Mouse (Mus musculus) CD4-positive, CD25-positive, alpha-beta regulatory T cell, adult 2 months (primary cell): ENCODE results near the gene Cyp17a1.
A peak's percentile ranks its signal among the peaks of the same experiment; 100 is the strongest.

Experiments
- DNase-seq: peaks from one replicate; pipeline ENCODE4 v3.0.0-alpha.2; 2012; ENCODE audit warnings: low read depth, low spot score

Cyp17a1 gene

DNA sequence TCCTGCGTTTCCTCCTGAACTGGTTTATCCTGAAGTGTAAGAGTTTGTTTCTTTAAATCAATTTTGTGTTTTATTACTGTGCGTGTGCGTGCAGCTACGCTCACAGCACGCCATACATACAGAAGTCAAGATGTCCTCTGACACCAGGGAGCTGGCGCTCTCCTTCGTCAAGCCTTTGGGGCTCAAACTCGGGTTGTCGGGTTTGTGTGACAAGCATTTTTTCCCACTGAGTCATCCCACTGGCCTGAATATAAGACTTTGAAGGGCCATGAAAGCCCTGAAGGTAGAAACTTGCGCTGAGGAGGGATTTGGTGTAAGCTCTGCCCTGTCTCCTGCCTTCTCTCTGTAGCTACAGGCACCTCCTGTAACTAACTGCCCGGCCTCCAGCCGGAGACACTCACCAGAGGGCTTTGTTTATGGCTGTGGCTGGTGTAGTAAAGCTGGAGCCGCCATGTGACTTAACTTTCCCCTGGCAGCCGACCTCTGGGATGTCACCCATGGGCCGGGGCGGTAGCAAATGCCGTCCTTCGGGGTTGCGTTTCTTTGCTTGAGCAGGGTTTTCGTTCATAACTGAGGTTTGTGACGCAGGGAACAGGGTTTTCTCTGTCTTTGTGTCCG lies 30.7 kb downstream of the Cyp17a1 start:
- no peak for DNase-seq

DNA sequence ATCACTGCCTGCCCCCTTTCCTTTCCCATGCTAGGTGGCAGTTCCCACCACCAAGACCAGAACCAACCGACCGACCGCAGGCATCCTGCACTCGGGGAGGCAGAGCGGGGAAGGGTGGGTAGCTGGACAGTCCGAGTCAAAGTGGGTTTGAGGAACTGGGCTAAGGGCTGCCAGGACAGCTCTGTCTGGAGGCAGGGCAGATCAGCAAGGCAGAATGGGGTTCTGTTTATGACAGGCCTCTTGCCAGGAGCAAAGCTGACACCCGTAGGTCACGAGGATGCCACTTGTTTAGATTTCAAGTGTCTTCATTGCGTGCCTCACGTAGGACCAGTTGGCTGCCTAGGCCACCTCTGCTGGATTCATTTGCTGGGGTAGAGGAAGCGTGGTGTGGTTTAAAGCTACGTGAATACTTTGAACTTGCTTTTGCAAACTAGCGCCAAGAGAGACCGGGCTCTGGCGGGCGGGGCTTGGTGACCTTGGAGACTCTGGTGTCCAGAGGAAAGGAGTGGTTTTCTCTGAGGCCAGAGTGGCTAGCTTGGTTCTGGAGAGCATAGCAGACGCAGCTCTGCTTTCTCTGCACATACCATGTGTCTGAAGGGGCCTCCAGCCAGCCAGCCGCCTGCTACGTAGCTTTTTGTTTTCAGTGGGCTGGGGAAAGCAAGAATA lies 31.4 kb downstream of the Cyp17a1 start:
- DNase-seq, result no peak

DNA sequence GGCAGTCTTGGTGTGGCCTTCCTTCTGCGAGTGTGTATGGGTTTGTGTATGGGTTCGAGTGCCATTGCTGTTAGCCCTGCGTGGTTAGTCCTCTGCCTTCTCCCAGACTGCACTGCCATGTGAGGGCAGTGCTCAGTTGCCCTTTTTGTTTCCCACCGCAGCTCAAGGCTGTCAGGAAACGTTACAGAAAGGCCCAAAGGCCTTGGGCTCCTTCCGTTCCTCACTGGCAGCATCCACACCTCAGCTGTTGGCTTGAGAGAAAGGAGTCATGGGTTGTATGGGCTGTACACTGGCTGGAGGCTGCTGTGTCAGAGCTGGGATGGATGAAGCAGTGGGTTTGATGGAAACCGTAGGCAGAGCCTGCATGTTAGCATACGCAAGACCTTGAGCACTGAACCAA lies 32.2 kb downstream of the Cyp17a1 start:
- no peak for DNase-seq

DNA sequence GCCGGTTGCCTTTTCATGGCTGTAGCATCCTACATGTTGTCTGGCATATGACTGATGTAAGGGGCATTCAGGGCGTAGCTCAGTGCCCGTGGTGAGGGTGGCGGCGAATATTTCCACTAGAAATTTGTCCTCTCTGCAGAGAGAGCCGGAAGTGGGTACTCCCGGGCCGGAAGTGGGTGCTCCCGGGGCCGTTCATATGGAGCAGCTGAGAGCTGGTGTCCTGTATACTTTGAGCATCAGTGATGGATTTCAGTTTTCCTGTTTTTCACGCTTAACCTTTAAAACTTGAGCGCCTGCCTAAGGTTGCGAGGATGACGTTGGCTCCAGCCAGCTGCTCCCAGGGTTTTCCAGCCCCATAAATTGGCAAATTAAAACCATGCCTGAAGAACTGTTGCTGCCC lies 33.5 kb downstream of the Cyp17a1 start:
- DNase-seq, result no peak

- no peak for DNase-seq
These were observed 33.9 kb downstream of the Cyp17a1 start for GRCm38 (mm10) chr19:46639053-46639452.

DNA sequence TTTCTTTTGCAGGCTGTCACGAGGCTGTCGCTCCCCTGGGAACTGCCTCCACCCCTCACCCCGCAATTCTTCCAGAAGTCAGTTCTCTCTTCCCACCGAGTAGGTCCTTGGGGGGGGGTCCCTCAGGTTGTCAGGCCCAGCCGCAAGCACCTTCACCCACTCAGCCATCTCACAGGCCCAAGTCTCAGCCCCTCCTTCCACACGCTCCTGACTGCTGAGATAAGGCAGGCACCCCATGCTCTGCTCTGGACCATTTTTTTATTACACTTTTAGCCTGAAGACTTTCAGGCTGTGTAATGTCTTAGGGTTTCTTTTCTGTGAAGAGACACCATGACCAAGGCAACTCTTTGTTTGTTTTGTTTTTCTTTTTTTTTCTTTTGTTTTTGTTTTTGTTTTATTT lies 35.4 kb downstream of the Cyp17a1 start:
- DNase-seq, result no peak

GRCm38 (mm10) chr19:46635766-46636165 lies 37.2 kb downstream of the Cyp17a1 start:
- no peak for DNase-seq

GRCm38 (mm10) chr19:46631637-46632036 lies 41.3 kb downstream of the Cyp17a1 start:
- DNase-seq, result no peak

DNA sequence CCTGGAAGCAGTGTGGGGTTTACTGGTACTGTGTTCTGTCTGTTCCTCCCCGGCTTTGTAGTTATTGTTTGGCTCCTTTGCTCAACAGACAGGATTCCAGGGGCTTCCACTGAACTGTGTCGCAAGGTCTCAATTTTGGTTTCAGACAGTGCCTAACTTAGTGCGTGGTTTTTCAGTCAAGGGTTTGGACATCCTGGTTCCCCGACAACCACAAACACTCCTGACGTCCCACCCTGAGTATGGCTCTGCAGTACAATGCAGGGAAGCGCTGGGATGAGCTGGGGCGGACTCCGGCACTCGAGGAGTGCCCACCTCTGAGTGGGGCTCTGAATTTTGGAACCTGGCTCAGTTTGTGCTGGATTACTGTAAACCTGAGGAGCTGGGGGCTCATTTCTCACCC lies 43.2 kb downstream of the Cyp17a1 start:
- peak; percentile 31 for DNase-seq

- no peak for DNase-seq
These were observed 44.6 kb downstream of the Cyp17a1 start for GRCm38 (mm10) chr19:46628403-46628802.

GRCm38 (mm10) chr19:46625519-46625918 lies 47.5 kb downstream of the Cyp17a1 start:
- DNase-seq, result no peak

- no peak for DNase-seq
These were observed 48.0 kb downstream of the Cyp17a1 start for GRCm38 (mm10) chr19:46625015-46625414.

GRCm38 (mm10) chr19:46623790-46624772 lies 48.9 kb downstream of the Cyp17a1 start:
- DNase-seq, result no peak

DNA sequence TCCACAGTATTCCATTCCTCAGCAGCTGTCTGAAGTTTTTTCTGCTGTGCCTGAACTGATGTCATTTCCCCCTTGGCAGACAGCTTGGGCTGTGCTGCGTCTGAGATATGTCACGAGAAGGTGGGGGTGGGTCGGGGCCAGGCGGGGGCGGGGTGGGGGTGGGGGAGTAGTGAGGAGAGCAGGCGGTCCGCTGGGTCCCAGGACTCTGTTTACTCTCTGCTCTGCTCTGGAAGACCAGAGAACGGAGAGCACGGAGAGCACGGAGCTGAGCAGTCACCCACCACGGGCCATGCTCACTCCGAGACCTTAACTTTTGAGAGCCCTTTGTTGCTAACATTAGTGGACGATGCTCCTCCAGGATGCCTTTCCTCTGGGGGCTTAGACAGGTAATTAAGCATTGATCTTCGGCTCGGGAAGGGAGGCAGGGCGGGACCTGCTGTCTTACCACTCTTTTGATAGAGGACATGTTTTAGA lies 49.7 kb downstream of the Cyp17a1 start:
- no peak for DNase-seq

DNA sequence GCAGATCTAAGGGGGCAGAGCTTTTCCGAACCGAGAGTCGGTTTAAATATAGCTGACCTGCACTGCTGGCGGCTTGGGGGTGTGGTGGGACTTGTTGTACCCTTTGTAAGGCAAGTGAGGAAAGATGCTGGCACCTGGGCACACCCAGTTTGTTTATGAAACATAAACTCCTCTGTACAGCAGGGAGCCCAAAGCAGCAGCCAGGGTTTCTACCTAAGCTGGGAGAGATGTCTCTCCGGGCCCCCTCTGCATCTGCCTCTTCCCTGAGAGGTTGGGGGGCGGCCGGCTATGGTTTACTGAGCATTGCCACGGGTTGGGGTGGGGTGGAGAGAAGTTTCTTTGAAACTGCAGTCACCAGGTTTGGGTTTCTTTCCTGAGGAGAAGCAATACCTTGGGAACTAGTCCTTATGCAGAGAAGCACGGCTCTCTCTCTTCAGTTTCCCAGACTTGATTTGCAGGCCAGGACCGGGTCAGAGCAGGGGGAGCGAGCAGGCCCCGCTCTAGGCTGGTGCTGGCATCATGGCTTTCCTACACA lies 50.2 kb downstream of the Cyp17a1 start:
- no peak for DNase-seq

- no peak for DNase-seq
These were observed 51.5 kb downstream of the Cyp17a1 start for GRCm38 (mm10) chr19:46621236-46622183.

GRCm38 (mm10) chr19:46620016-46620808 lies 52.8 kb downstream of the Cyp17a1 start:
- peak; percentile 88 for DNase-seq

GRCm38 (mm10) chr19:46619518-46619917 lies 53.5 kb downstream of the Cyp17a1 start:
- no peak for DNase-seq

DNA sequence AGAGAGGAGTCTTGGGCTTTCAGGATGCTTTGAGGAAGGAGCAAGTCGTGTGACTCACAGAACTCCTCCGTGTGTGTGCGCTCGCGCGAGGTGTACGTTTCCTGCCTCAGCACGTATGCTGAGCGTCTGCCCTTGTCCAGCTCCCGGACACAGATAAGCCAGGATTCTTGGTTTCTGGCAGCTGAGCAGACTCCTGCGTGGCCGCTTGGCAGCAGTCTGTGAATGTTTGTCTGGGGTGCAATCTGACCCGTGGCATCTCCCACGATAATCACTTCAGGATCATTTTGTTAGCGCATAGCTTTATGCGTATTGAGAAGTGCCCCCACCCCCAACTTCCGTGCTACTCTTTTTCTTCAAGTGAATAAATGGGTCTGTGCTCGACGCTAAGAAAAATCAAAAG lies 54.0 kb downstream of the Cyp17a1 start:
- peak; percentile 63 for DNase-seq

DNA sequence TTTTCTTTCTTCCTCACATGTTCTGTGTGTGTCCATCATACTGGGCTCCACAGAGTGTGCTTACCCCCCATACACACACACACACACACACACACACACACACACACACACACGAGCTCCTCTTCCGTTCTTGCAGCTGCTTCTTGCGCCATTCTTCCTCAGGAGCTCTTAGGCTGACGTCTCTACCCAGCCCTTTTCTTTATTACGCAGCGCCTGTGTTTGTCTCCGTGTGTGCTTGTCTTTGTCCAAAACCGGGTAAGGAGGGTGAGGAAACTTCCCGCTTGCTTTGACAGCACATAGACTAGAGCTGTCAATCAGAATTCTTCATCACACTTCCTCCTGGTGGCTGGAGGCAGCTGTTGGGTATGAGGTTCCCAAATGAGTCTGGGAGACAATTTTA lies 54.6 kb downstream of the Cyp17a1 start:
- peak; percentile 67 for DNase-seq
